Mouse (Mus musculus): ENCODE results near the gene Rfx8.

Gene Rfx8

DNA sequence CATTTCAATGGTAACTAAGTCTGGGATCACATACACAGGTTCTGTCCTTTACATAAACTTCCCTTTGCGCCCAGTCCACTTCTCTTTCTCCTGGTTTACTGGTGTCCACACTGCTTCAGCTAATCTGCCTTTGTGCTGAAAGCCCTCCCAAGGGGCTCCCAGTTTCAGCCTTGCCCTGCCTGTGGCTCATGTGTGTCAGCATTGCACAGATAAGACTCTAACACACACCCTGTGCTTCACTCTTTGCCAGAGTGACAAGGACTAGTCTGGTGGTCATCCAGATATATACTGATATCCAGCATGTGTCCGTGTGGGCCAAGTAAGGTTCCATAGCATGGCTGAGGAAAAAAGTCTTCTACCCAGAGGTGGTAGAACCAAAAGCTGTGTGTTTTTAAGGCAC lies 14.7 kb upstream of the Rfx8 start:
- DNase-seq (ENCODE audit: extremely low read depth, low read depth, low spot score), result no peak

DNA sequence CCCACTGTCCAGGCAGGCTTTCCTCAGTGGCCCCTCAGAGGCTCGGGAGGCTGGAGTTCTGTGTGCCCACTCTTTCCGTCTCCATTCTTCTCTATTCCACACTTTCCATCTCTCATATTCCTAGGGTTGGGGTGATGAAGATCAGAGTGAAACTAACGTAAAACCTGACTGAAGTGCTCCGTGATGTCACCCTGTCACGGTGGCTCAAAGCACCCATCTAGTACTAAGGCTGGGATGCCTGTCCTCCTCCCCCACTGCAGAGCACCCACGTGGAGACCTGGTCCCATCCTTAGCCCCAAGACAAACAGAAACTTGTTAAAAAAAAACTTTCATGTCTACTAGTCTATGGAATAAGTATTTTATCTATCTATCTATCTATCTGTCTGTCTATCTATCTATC lies 14.1 kb upstream of the Rfx8 start:
- no peak for DNase-seq (ENCODE audit: extremely low read depth, low read depth, low spot score)

DNA sequence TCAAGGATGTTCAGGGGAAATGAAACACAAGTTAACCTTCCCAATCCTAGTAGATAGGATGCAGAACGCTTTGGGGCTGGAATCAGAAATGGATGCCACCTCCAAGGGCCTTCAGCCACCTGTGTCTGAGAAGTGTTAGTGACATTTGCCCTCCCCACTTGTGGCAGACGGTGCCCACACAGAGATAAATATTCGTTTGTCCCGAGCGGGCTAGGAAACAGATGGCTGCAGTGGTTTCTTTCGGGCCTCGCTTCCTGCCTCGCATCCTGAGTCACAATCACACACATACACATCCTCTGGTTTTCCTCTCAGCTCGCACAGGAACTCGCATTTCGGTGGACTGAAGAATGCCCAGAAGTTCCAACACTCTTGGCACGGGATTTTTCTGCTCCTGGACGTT lies 13.5 kb upstream of the Rfx8 start:
- DNase-seq (ENCODE audit: extremely low read depth, low read depth, low spot score), result no peak

DNA sequence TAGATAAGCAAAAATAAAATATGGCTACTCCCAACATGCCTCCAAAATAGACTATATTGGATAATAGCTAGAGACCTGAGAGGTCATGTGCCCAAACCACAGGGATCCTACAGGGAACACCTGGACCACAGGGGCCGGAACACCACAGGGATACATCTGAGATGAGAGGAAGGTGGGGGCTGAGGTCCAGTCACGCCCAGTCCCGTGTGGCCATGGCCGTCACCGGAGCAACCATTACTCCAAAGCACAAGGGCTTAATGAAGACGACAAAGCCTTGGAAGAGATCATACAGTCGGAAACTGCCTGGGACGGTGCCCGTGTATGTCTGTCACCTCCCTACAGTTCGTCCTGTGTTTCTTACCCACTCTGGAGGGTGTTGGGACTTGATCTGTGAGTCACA lies 13.1 kb upstream of the Rfx8 start:
- no peak for DNase-seq (ENCODE audit: extremely low read depth, low read depth, low spot score)

DNA sequence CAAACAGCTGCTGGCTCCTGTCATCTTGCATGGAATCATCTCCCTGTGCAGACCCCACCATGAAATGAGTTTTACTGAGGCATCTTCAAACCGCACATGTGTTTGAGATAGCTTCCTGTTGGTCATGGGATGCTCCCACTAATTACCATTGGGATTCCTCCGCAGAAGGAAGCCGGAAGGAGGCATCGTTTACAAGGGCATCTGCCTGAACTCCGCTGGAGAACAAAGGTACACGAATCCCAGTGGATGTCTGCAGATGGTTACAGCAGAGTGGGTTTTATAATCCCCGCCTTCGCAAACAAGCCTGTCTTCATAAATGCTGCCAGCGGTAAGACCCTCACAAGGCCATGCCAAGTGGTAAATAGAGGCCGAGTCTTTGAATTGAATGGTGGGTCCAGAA lies 11.3 kb upstream of the Rfx8 start:
- no peak for DNase-seq (ENCODE audit: extremely low read depth, low read depth, low spot score)

DNA sequence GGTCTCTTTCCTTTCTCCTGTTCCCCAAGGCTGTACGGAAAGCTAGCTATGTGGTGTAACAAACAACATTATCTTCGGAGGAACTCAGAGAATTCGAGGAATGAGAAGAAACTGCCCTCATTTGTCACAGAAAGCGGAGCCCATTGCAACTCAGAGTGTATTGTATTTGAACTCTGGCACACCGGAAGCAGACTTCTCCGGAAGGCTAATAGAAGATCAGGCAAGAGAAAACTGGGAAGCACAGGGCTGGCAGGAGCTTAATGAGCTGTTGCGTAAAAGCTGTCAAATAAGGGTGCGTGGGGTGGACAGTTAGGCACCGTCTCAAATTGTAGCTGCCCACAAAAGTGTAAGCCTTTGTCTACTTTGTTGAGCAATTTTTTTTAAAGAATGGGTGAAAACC lies 10.7 kb upstream of the Rfx8 start:
- peak; percentile 58 for DNase-seq (ENCODE audit: extremely low read depth, low read depth, low spot score)

DNA sequence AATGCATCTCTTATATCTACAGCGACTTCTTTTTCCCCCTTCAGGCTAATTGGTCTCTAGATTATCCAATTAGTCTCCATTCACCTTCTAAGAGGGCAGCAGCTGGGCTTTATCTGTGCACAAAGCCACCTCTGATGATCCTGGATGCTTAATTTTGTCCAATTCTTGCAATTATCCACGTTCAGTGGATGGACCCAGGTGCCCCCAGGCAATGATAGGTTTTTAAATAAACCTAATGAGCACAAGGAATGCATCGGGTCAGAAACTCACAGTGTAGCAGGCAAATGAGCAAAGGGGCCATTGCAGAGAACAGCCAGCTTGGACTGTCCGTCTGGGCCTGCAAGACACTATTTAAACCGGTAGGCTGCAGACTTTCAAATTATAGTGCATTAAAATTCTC lies 10.1 kb upstream of the Rfx8 start:
- no peak for DNase-seq (ENCODE audit: extremely low read depth, low read depth, low spot score)

DNA sequence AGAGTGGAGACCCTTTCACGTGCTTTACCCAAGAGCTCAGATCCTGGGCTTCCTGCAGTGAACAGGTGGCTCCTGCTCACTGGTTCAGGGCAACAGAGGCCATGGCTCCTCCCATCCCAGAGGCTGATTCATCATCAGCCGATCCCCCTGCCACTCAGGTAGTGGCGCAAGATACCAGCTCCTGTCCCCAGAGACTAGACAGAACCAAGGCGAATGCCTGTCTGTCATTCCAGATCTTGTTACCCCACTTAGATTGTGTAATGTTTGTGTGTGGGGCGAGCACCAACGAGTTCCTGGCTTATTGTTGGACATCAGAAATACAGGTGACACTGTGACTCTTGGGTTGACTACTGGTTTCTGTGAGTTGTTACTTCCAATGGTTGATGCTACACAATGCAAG lies 9.1 kb upstream of the Rfx8 start:
- peak; percentile 81 for DNase-seq (ENCODE audit: extremely low read depth, low read depth, low spot score)

DNA sequence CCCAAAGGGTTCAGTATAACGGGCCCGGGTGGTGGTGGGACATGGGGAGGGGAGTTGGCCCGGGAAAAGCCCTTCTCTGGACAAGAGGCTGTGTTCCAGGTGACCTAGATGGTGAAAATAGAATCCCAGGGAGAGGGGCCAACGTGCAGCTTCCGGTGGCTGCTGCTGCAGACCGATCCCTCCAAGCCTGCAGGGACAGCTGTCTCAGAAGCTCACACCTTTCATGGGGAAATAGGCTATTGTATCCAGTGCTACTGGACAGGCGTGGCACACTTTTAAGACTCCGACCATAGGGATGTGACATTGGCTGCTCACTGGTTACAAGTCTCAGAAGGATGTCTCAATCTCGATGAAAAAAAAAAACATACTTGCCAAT lies 542 bp upstream of the Rfx8 start:
- no peak for DNase-seq (ENCODE audit: extremely low read depth, low read depth, low spot score)

DNA sequence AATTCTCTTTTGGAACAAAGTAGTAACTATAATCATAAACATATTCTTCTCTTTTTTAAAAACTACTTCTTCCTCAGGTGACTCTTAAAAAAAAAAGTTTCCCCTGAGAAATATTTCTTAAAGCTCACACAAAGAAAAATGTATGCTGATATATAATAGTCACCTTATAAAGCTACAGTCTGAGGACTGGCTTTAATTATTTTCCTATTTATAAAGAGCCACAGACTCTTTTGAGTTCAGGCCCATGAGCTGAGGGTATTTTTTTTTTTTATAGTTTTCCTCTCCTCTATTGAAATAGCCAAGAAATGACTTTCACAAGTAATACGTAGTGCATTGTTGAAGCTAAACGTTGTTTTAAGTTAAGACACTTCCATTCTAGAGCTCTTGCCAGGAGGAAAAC lies 611 bp downstream of the Rfx8 start:
- no peak for DNase-seq (ENCODE audit: extremely low read depth, low read depth, low spot score)

DNA sequence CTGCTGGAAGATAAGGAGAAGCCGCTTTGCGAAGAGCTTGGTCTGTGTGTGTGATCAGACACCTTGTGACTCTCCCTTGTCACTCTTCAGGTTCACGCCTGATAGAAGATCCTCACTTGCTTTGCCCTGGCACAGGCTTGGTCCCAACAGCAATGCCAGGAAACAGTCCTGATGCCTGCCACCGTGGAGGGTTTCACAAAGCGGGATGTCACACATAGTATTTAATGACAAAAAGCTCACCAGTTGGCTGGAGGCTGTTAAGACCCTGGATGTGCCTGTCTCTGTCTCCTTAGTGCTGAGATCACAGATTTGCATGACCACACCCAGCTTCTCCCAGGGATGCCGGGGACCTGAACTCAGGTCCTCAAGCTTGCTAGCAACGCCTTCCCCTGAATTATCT lies 5.2 kb downstream of the Rfx8 start:
- no peak for DNase-seq (ENCODE audit: extremely low read depth, low read depth, low spot score)

DNA sequence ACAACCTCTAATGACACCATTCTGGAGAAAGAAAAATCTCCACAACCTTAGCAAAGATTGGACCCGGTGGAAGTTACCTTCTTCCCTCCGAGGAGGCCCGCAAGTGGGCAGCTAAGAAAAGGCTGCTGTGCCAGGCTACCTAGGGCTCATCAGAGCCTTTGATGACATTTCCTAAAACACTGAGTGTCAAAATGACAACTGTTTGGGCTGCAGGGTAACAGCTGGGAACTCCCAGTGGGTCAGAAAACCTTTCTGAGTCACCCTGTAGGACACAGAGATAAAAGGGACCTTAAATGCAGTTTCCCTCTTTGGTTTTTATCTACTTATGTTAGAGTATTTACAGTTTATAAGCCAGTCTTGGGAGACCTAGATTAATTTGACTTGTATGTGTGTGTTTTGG lies 6.1 kb downstream of the Rfx8 start:
- no peak for DNase-seq (ENCODE audit: extremely low read depth, low read depth, low spot score)

DNA sequence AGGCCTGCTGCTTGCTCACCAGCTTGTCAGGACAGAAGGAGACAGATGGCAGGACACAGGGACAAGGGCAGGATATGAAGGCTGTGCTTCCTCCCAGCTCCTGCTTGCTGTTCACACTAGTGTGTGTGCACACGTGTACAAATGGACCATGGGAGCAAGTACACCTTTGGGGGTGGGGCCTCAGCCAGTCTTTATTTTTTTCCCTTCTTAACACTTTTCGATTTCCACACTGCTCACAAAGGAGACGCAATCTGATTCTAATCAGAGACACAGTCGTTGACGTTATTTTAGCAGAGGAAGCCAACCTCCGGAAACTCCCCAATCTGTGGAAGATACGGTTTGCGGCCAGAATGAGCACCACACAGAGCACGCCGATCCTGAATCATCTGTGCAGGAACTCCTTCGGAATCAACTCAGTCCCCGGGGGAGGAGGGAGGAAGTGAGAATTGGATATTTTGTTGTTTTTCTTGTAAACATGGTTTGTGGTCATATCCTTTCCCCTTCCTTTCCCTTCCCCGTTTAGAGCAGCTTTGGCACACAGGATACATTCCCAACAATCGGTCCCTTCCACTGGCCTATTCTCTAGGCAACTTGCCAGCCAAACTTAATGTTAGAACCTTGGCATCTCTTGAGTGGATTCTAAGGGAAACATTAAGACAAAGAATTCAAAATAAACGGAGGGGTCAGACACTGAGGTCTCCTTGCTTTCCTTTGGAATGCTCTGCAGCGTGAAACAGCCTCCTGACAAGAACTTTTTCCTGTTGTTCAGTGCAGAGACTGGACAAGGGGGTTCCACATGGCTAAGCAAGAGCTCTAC lies 6.7 kb downstream of the Rfx8 start:
- DNase-seq (ENCODE audit: extremely low read depth, low read depth, low spot score), result no peak

DNA sequence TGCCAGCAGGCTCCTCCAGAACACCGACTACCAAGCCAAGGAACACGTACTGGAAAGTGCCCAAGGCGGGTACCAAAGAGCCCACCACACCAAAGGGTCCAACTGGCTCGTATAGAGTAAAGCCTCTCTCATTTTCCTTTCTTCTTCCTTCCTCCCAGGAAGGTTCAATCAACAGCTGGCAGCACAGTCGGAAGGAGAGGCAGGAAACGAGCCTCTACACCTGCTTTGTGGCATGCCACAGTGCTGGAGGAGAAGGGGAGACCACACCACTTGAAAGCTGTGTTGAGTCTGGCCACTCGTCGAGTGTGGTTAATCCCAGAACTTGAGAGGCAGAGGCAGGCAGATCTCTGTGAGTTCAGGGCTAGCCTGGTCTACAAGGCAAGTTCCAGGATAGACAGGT lies 7.5 kb downstream of the Rfx8 start:
- DNase-seq (ENCODE audit: extremely low read depth, low read depth, low spot score), result no peak

DNA sequence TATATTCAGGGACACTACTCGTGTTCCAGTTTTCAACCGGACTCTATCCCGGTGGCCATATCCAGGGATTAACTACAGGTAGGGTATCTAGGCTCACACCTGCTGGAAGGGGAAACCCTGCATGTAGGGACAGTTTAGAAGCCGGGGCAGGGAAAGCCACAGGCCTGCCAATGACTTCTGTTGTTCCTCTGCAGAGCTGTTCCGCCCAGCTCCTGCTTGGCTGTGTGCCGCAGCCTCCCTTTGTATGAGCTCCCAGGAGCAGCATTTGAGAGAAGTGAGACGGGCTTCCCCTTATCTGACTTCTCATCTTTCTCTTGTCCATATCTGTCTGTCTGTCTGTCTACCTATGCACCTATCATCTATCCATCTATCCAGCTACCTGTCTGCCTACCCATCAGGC lies 8.5 kb downstream of the Rfx8 start:
- DNase-seq (ENCODE audit: extremely low read depth, low read depth, low spot score), result no peak

DNA sequence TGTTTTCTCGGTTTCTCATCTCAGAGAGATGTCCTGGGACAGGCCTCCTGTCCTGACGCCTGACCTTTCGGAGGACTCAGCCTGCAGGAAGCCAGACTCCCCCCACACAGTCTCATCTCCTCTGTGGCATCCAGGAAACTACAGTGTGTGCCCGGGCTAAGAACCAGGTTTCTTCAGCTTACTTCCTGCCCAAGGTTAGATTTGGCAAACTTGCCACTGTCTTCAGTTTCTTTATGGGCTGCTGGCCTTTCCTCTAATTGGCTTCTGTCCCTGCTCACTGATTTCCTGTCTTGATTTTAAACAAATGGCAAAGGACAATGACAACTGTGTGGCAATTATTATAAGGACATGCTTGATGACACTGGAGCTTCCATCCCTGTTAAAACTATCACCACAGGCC lies 10.2 kb downstream of the Rfx8 start:
- no peak for DNase-seq (ENCODE audit: extremely low read depth, low read depth, low spot score)

DNA sequence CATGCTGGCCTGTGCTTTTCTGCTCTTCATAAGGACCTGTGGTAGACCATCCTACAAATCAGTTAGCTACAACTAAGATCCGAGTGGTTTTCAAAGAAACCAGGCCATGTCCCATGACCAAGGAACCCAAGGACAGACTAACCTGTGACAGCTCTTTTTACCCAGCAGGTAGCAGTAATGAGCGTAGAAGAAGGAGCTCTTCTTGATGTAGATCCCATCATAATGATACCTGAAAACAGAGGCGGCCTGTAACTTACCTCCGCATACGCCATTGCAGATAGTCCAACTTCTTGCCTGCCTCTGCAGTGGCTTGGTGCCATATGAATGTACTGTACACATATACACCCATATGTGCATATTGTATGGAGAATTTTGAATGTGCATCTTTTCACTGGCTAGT lies 10.8 kb downstream of the Rfx8 start:
- no peak for DNase-seq (ENCODE audit: extremely low read depth, low read depth, low spot score)

DNA sequence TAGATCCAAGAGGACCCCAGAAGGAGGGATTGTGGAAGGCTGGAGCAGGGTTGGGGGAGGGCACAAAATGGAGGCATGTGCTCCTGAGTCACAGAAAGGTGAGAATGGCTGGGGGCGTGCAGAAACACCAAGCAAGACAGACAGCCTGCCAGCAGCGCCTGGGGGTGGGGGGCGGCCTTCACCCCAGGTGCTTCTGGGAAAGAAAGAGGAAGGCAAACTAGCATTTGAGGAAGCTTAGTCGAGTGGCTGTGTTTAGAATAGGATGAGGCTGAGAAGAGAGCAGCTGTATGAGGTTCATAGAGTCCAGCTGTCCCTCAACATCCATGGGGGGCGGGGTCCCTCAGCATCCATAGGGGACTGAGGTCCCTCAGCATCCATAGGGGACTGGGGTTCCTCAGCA lies 12.0 kb downstream of the Rfx8 start:
- DNase-seq (ENCODE audit: extremely low read depth, low read depth, low spot score), result no peak

DNA sequence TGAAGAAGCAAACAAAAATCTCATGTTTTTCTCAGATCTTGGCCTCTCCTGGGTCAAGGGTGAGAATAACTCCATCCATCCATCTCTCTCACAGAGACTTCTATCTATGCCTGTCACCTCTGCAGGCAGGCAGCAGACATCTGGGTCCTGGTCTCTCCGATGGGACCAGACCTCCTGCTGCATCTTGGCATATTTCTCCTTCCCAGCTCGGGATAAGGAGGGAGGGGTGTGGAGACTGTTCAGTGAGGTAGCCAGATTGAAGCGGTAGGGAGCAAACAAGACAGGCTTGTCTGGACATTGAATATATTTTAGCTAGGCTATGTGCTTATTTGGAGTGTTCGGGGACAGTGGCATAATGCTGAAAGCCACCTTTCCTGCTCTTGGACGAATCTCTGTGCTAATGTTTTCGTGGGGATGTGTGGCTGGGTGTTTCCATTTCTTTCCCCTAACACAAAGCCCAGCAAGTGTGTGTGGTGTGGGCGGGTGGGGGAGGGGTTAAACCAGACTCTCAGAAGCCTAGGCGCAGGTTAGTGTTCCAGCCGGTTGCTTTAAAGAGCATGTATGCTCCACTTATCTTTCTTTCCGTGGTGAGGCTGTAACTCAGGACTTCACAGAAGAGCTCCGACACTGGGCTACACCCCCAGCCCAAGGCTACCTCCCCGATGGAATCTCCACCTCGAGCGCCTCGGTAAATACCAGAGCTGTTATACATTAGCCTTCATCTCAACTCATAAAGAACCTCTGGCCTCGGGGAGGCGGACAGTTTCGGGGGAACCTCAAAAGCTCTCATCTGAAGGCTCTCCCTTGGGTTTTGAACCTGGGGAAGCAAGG lies 18.4 kb downstream of the Rfx8 start:
- DNase-seq (ENCODE audit: extremely low read depth, low read depth, low spot score), result no peak

DNA sequence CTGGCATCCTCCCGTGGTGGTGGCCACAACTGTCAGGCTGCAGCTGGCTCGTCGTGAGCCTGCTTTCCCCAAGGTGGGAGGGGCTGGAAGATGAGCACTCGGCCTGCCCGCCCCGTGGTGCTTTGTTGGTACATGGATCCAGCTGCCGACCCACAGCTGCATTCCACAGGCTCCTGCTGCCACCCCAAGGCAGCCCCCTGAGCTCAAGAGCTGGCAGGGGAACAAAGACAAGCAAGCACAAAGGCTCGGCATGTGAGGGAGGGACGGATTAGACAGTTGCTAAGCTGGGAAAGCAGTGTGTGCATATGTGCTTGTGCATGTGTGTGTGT lies 19.6 kb downstream of the Rfx8 start:
- DNase-seq (ENCODE audit: extremely low read depth, low read depth, low spot score), result no peak

DNA sequence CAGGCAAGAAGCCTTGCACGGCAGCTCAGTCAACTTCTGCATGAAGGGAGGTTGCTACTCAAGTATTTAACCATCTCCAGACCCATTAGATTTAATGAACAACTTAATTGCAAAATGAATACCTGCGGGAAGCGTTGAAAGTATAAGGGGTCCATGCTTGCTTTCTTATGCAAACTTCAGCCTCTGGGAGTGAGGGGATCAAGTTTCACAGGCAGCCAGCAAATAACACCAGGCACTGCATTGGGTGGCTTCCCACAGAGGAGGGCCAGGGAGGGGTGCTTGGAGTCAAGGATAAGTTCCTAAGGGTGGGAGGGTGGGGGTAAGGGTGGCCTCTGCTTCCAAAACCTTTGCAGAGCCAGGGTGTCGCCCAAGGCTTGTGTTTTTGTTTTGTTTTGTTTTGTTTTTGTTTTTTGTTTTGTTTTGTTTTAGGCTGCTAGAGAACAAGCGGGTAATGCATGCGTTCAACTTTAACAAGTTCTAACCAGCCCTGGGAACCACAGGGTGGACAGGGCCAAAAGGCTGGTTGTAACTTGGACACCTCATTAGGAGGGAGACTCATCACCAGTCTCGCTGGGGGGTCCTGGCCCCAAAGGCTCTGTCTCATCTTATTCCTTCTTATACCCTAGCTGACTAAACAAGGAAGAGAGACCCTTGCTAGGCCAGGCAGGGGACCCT lies 20.1 kb downstream of the Rfx8 start:
- DNase-seq (ENCODE audit: extremely low read depth, low read depth, low spot score), result no peak

DNA sequence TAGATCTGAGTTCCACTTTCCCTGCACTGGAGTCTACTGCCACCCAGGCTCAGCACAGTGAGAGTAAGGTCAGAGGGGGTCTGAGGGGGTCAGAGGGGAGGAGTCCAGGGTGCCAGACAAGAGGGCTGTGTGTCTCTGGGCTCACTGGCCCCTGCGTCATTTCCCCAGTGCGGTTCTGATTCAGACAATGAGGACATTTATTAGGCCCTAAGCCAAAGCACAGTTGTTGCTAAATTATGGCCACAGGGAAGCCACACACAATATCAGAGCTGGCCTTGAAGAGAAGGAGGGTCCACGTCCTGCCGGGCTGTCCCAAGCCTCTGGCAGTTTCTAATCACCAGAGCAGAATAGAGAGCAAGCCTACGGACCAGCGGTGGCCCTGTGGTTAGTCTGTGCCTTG lies 22.3 kb downstream of the Rfx8 start:
- no peak for DNase-seq (ENCODE audit: extremely low read depth, low read depth, low spot score)

All from fat pad, adult 2 months (tissue).